Mouse (Mus musculus): Measurements from ENCODE around the gene Hspb3.
A peak's percentile ranks its signal among the peaks of the same experiment; 100 is the strongest.

Hspb3 gene

GRCm38 (mm10) chr13:113634732-113635481 is 28.6 kb downstream of the Hspb3 start:
- DNase-seq (ENCODE audit: low spot score) = no peak

GRCm38 (mm10) chr13:113632506-113632905 is 31.0 kb downstream of the Hspb3 start:
- no peak for DNase-seq (ENCODE audit: low spot score)

GRCm38 (mm10) chr13:113627601-113628000 is 35.9 kb downstream of the Hspb3 start:
- no peak for DNase-seq (ENCODE audit: low spot score)

GRCm38 (mm10) chr13:113622865-113623255 is 40.6 kb downstream of the Hspb3 start:
- no peak for DNase-seq (ENCODE audit: low spot score)

- no peak for DNase-seq (ENCODE audit: low spot score)
Measured at GRCm38 (mm10) chr13:113622122-113622864, 41.2 kb downstream of the Hspb3 start.

DNA sequence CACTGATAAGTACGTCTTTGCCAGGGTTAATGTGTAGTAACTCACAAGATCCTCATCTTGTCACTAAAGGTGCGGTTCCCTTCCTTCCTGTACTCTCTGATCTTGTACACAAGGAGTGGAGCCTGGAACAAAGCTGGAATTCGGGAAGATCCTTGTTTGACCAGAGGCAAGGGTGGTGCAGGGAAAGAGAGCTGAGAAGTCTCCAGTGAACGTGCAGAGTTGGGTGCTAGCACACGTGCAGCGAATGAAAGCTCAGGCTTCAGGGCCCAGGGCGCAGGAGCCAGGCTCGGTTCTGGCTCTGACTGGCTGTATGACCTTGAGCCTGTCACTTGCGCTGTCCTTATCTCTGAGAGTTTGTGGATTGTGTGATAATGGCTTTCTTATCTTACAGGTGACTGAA is 44.5 kb downstream of the Hspb3 start:
- no peak for DNase-seq (ENCODE audit: low spot score)

DNA sequence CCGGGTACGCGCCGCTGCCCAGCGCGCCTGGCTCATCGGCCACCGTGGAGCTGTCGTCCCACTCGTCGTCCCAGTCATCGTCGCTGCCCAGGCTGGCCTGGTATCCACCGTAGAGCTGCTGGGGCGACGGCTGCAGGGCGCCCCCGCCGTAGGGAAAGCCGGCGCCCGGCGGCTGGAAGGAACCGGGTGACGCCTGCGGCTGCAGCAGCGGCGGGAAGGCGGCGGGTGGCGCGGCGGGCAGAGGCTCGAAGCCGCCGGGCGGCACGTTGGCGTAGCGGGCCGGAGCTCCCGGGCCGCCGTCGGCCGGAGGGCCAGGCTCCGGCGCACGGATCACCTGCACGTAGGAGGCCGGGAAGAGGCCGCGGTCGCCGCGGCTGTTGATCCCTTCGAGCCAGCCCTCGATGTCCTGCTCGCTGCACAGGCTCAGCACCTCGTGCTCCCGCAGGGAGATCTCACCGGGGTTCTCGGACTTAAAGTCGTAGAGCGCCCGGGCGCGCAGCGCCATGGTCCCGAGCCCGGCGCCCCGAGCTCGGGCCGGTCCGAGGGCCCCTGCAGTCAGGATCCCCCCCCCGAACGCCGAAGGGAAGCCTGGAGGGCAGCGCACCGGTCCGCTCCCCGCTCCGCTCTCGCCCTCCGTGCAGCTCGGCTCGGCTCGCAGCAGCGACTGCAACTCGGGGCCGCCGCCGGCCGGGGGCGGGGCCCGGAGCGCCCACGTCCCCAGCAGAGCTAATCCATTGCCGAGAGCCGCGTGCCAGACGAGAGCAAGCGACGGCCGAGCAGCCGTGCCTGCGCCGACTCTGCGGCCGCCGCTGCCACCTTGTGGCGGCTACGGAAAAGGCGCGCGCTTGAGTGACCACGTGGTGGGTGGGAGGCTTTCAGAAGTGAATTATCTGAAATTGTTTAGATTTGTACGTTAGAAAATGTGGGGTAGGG is 45.3 kb downstream of the Hspb3 start, which contains the start of gene Snx18:
Gene Snx18 (minus strand): TSS at position 674 of the 933 bp plus-strand sequence.
- peak; percentile 94 for DNase-seq (ENCODE audit: low spot score)

GRCm38 (mm10) chr13:113617338-113617890 is 46.1 kb downstream of the Hspb3 start:
- no peak for DNase-seq (ENCODE audit: low spot score)

- DNase-seq (ENCODE audit: low spot score) = peak; percentile 42
Measured at GRCm38 (mm10) chr13:113616751-113617337, 46.6 kb downstream of the Hspb3 start.

- DNase-seq (ENCODE audit: low spot score) = no peak
Measured at GRCm38 (mm10) chr13:113615971-113616671, 47.4 kb downstream of the Hspb3 start.

- no peak for DNase-seq (ENCODE audit: low spot score)
Measured at GRCm38 (mm10) chr13:113615546-113615941, 47.9 kb downstream of the Hspb3 start.

DNA sequence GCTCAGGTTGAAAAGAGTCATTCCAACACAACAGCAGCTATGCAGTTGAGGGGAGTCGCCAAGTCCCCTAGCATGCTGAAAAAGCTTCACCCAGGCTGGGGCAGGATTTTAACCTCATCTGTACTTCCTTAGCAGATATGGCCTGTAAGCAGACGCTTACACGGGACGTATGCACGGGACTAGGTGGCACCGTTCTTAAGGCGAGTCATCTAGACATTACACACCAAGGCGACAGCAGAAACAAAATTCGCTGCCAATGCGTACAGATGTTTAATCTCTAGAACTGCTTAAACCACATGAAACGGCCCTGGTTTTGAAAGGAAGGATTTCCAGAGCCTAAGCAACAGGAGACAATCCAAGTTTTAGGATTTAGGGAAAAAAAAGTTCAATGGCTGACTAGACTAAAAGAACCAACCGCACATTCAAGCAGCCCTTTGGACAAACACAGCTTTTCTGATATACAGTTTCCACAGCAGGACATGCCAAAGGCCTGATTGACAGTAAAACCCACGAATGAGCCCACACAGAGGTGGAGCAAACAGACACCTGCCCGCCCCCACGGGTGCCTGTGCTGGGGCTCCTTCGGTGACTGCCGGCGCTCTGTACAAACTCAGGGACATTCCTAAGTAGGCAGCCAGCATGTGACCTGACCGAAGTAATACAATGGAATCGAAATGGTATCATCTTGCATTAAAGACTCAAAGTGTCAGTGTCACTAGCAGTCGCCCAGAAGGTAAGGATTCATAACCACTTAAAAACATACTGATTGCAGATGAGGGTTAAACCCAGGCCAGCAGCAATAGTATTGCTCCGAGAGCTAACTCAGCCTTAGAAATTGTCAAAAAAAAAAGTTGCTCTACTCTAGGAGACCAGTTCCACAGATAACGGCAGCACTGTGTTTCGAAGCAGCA is 48.6 kb downstream of the Hspb3 start:
- DNase-seq (ENCODE audit: low spot score) = peak; percentile 73

DNA sequence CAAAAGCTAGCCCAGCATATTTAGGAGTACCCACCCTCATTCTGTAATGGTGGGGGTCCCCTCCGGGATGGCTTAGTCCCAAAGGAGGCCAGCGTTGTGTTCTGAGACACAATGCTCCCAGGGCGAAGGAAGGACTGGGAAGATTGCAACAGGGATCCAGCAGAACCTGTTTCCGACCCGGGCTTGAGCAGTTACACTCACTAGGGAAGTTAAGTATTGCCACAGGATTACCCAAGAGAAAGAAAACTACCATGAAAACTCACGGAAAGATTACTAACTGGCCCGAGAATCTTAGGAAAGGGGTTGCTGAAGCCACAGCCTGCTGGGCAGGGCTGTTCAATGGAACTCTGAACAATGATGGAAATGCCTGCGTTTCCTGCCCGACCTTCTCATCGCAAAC is 49.6 kb downstream of the Hspb3 start:
- DNase-seq (ENCODE audit: low spot score) = no peak

- no peak for DNase-seq (ENCODE audit: low spot score)
Measured at GRCm38 (mm10) chr13:113613341-113613740, 50.1 kb downstream of the Hspb3 start.

All from layer of hippocampus, adult 11-12 months (tissue).